Mouse (Mus musculus) fibroblast of lung, adult 2 months (primary cell): ENCODE measurements around the gene Mllt3.

Source experiments
- DNase-seq: peaks from one replicate; pipeline ENCODE4 v3.0.0-alpha.2; 2011; ENCODE audit warnings: low read depth

The Mllt3 gene

DNA sequence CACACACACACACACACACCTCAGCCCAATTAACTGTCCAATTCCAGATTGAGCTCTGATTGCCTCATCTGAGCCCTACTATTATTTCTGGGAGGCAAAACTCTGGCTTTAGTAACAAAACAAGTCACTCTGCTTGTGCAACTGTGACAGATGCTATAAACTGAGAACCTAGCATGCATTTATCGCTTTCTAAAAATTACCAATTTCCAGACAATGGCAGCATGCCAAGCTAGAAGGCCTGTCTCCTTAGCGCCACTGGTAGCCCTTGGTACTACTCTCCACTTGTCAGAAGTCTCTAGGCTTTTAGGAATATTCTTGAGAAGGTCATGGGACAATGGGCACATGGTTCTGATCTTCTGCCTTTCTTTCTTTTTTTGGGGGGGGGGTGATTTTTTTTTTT lies 257.4 kb downstream of the Mllt3 start:
- DNase-seq: no peak

DNA sequence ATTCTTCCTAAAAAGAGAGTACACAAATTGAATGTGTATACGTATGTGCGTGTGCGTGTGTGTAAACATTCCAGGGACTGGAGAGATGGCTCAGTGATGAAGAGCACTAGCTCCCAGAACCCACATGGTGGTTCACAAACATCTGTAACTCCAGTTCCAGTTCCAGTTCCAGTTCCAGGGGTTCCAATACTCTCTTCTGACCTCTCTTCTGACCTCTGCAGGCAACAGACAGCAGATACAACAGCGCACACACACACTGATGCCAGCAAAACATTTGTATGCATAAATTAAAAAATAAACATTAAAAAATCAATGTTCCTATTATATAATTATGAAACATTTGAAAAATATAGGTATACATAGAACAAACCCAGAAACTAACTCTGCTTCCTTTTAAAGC lies 258.6 kb downstream of the Mllt3 start:
- DNase-seq: no peak

DNA sequence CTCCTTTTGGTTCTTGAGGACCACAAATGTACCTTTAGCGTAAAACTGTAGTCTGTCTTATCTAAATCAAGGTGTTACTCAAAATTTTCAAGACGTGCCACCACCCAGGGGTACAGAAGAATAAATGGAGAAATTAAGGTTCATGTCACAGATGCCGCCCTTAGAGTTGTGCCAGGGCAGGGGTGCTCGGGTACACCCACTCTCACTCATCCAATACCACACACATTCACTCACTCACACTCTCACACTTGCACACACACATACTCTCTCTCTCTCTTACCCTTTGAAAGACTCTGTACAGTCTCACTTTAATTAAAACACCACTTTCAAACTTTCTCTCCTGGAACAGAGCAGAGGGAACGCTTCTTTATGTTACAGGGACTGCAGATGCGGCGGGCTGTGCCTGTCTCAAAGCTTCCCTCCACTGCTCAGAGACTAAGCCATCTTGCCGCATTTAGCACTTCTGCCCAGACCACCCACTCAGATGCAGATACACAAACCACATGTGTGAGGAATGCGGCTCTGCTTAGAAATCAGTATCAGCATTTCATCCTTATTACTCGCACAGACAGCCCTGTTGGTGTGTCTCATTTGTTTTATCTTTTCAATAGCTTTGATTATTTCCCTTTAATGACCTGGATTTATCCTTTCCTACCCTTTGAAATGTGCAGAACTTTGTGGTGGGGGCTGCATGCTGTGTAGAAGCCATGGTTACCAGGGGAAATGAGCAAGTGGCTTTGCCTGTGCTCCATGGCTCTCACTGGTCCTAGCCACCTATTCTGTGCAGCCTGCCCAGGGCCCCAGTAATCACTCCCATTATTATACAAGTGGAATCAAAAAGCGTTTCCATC lies 265.2 kb downstream of the Mllt3 start:
- DNase-seq: no peak

DNA sequence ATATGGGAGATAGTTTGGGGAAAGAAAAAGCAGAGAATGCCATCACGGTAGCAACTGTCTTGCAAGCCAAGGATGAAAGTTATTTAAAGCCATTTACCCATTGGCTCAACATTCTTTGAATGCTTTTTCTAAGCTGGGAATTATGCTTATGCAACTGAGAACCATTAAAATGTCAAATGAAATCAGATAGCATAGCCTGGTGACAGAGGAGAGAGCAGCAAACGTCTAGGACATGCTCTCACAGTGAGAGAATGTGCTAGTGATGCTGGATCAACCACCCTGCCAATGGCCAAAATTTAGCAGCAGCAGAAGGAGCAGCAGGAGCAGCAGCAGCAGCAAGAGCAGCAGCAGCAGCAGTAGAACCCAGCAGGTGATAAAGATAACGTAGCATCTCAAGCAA lies 267.4 kb downstream of the Mllt3 start:
- no peak for DNase-seq

DNA sequence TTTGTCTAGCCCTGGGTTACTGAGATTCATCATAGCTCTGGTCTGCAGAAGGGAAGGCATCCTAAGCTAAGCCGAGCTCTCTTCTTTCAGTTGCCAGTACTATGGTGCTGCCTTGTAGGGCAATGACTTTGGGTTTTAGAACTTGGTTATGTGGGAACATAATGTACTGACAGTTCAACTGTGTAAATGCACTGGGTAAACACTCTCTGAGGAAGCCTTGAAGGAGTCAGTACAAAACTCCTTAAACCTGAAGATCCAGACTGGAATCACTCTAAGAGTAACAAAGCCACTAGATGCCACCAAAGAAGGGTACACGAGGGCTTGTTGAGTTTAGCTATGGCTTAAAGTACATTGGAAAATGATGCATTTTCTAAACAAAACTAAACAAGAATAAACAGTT lies 272.1 kb downstream of the Mllt3 start:
- DNase-seq: no peak

DNA sequence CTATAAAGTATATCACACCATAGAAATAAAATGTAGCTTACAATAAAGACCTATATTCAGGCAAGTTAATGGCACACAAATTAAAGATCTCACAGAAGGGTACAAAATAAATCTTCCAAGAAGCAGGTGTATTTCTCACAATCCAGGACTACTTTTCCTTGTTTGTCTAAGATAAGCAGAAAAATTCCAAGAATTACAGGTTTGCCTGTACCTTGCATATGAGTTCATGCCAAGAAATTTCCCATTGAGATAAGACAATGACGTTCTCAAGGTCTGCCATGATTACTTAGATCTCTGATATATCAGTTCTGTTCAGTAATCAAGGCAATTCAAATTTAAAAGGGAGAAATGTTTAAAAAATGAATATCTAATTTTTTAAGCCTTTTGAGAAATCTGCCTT lies 272.9 kb downstream of the Mllt3 start:
- DNase-seq: no peak

DNA sequence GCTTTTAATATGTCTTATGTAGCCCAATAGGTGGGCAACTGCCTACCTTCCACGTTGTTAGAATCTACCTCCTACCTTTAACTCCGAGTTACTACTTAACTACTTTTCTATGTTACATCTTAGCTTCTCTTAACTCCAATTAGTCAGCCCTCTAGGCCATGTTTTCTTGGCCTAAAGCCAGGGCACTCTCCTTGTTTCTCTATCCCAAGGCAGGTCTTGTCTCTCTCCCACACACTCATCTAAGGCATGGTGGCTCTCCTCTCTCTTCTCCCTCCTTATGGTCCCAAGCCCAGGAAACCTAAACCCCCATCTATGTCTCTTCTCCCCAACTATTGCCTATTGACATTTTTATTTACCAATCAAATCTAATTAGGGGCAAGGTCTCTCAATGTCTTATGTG lies 273.5 kb downstream of the Mllt3 start:
- DNase-seq: no peak

DNA sequence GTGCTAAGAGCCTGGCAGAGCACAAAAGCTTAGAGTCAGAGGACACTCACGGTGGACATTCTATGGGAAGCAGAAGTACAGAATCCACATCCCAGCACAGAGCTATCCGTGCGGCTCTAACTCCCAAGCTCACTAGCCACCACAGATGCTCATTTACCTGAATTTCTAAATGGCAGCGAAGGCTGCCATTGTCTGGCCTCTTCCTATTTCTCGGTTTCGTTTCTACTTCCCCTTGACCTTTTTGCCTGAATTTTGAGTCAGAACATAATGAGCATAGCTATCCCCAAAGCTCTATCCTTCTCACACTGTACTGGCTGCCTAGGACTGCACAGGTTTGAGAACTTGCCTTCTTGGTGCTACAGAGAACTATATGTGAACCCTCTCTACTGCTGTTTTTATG lies 274.1 kb downstream of the Mllt3 start:
- DNase-seq: no peak

DNA sequence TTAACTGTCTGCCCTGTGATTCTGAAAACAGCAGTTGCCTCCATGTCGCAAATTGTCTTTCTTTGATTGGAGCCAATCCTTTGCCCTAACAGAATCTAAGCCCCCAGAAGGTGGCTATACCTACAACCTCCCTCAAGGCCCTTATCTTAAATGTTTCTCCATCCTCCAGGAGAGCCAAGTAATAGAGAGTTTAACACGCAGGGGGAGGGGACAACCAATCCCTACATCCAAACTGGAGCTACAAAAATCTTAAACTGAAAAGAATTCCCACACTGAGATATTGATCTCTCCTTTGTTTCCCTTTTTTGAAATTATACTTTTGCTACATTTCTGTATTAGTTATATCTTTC lies 281.7 kb downstream of the Mllt3 start:
- DNase-seq: no peak

DNA sequence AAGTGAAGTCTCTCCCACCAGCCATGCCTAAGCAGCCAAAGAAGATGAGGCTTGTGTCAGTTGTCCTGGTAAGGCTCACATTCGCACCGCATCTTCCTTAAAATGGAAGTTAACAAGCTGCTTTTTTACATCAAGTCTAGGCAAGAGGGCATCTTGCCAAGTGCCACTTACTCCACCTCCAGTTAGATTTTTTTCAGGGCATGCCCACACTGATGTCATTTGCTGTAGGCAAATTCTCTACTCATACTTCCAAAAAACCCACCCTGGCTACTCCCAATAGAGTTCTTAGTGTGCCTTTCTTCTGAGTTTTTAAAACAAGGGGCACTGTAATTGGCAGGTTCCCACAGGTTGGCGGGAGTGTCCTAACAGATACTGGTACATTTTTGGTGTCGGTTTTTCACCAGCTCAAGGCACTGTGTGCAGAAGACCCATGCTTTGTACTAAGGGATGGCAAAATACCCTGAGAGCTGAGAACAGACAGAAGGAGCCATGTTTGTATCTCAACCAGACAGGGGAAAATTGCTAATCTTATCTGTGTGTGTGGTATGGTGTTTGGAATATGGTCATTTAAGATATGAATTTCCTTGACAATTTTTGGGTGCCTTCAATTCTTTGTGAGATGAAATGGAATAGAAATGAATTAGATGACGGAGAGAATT lies 282.2 kb downstream of the Mllt3 start:
- no peak for DNase-seq

DNA sequence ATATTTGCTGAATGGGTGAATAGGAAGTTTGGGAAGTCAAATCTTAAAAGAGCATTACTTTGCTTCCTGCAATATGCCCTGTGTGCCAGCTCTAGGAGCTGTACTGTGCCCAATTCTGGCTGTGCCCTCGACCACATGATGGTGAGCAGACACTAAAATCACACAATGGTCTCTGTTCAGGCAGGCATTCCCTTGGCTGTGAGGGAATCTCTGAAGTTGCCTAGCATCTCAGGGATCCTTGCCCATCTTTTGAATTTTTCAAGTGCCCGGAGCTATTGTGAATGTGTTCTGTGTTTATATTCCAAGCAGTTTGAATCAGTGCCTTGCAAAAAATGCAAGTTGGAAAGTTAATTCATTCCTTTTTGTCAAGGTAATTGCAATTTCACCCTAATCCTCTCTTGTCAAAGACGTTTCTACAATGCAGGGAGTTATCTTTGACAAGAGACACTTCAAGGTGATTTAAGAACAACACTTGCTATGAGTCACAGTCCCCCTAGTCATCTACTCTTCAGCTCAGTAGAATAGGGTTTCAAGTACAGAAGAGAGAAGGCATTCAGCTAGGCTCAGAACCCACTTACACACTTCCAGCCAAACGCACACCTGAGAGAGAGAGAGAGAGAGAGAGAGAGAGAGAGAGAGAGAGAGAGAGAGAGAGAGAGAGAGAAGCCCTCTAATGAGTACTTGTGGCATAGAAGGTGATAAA lies 283.5 kb downstream of the Mllt3 start:
- DNase-seq: no peak

DNA sequence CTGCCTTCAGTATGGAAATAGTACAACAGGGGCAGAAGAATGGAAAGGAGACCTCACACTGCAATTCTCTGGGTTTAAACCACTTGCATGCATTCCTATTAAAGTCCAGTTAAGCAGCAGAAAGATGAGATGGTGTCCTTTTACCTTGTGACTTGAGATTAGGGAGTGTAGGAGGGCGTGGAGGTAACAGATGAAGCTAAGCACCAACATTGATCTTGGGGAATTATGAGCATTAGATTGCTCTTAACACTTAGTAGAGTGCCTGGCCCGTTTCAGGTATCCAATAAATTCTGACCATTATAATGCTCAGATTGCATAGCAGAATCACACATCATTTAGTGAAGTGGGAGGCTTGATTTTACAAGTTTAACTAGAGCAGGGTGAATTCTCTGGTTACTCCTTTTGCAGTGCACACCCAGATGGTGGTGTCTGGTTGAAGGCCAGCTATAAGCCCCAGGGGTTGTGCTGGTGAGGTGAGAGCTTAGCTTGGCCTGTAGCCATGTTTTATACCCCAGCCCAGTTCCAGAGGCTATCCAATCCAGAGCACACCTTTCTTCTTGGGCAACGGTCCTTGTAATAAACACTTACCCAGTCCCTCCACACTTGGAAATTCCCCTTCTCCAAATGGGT lies 288.0 kb downstream of the Mllt3 start:
- DNase-seq: no peak

DNA sequence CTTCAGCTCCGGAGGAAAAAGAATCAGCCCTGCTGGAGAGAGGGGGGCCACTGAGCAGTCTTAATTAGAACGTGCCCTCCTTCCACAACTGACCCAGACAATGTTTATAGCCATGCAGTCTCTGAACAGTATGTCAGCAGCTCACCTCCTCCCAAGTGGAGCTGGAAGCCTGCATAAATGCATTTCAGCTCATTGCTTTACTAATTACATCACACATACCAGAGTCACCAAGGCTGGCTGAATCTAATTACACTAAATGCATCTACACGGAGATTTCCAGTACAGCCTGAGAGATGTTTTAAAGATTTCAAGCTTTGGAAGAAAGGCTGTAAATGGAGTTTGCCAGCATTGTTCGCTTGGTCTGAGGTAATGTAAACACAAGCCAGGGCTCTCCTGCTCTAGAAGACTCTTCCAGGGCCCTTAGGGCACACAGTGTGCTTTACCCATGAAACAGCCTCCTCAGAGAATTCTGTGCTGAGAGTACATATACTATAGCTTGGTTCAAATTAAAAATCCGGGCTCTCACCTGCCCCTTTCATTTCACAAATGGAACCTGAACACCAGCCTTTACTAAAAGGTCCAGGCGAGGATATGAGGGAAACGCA lies 293.5 kb downstream of the Mllt3 start:
- DNase-seq: no peak

DNA sequence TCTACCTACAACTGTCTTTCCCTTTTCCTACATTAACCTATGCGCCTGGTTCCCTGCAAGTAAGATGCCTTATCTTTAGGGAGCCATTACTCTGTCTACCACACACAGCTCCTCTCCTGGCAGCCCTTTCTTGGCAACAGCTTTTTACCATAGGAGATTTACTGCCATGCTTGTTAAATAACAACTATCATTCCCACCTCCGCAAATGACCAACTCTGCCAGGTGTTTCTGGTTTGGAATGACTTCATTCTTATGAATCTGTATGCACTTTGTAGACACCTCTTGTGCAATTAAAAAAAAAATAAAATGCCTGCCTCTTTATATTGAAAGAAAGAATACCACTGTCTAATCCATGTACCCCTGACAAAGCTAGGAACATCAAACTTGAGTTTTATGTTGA lies 294.1 kb downstream of the Mllt3 start:
- no peak for DNase-seq

DNA sequence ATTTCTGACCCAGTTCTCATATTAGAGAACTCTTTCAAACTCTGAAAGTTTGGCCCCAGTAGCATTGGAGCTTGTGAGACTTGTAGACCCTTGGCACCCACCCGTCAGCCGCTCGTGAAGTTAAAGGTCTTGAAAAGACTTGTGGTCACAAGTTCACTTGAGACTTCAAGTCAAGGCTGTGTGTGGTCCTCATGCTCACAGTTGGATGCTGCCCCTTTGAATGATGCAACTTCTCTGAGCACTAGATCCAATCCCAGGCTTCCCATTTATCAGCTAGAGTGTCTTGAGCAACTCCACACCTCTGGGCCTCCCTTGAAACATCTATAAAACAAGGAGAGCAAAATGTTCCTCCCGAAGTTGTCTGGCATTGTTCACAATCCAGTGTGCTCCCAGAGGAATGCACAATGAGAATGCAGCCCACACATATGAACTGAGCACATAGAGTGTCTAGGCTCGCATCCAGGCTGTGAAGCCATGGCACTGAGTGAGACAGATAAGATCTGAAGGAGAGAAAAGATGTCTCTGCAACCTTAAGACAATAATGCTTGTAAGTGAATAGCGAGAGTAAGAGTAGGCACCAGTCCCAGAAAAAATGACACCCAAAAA lies 295.9 kb downstream of the Mllt3 start:
- DNase-seq: no peak

DNA sequence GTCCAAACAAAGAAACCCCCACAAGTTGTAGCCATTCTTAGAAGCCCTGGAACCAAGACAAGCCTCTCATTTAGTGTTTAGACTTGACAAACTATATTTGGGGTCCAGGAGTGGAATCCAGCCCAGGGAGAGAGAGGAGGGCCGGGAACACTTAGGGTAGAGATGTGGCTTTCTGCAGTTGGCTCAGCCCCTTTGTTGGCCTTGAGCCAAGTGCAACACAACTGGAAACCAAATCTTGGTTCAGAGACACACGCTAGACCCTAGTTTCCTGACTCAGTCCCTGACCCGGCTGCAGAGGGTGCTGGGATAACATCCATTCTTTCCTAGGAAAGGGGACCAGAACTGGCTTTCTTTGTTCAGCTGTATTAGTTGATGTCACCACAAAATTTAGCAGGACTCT lies 296.4 kb downstream of the Mllt3 start:
- no peak for DNase-seq

DNA sequence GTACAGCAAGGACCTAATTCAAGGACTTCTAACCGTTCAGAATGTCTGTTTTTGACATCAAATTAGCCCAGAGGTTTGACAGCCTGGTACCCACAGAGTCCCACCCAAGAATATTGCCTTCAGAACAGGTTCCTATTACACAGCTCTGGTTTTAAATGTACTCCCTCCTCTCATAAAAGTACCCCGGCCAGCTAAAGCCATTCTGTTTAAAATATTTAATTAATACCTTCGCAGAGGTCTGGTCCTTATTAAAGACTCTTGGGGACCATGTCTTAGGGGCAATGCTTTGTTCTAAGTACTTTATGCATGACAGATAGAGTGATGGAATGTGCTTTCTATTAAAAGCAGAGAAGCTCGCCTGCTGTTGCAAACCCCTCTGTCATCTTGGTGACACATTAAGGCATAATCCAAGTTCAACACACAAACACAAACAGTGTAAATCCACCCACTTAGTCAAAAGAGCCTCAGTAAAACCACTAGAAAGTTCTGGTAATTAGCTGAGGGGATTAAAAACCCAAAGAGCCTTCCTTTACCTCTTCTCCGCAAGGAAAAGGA lies 302.0 kb downstream of the Mllt3 start:
- no peak for DNase-seq

DNA sequence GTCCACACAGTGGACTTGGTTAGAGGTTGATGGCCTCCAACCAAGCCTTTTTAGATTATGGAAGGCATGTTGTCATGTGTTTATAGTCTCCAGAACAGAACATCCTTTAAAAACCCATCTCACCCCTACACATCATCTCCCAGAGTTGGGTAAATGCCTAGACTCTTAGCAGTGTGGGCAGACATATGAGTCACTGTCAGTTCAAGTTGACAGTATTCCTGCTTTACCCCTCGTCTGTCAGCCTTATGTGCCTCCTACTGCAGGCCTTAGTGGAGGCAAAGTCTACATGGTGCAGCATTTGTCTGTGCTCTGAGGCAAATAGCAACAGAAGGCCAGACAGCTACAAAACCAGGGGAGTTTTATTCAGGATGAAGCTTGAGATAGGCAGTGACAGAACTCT lies 304.6 kb downstream of the Mllt3 start:
- DNase-seq: no peak

DNA sequence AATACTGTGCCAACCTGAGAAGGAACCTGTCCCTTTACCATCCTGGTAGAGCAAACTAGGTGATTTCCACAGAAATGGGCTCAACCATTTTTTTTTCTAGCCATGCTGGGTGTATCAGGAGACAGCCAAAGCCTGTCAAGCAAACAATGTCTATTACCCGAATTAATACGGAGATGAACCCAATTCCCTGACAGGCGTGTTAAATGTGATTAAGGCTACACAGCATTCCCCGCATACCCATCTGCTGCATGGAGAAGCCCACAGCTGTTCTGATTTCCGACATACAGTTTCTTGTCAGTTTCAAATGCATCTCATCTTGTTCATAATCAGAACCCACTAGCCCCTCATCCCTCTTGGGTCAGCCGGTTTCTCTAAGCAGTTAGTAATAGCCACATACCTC lies 309.7 kb downstream of the Mllt3 start:
- no peak for DNase-seq
